Mouse (Mus musculus): ENCODE measurements at regions not wholly inside any gene's neighbourhood (a gene's known extent, or its start where the extent isn't known, plus 50 kb on each side); places are given as distances from the start of the nearest gene placed in this dataset.

GRCm38 (mm10) chr8:35877581-35877980 lies 112.0 kb downstream of the Gm19410 start:
- DNase-seq: no peak

DNA sequence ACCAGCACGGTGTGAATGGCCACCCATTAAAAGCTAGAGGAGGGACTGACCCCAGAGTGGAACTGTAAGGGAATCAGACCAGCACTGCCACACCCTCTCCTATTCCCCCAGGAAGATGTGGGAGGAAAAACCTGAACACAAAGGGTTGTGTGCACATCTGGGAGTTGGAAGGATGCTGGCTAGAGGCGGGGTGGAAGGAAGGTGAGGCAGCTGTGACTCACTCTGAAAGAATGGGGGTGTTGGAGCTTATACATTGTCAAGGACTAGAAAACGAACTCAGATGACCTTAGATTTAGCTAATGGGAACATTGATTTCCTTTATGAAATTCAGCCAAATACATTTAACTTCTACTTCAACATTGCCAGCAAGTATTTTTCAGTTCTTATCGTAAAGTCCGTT lies 116.2 kb downstream of the Gm19410 start:
- no peak for DNase-seq

DNA sequence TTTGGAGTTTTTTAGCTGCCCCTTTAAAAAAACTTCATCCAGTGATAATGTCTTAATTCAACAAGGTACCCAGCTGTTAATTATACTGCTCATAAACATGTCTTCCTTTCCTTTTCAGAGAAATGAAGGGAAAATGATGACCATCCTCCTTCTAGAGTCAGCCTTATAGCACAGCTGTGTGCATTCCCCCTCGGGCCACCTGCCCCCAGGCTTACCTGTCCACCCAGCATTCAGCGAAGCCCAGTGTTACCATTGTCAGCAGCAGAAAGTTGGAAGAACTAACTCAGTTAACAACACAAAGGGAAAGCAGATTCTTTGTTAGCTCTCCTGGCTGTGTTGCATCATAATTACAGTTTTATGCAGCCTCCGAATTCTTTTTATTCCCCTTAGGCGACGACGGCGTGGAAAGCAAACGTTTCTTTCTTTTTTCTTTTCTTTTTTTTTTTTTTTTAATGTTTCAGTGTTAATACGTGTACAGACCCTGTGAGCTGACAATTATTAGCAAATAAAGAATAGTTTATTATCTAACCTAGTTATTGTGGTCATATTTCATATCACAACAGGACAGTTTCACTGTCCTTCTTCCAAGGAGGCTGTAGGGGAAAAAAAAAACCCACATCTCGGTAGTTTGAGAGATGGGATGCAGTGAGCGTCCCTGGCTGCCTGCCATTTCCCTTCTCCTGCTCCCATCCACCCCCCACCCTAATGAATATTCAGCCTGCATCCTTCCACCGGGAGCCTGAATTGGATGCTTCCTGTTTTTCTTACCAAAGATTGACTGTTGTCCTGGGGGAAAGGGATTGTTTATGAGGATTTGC lies 117.3 kb downstream of the Gm19410 start:
- no peak for DNase-seq

DNA sequence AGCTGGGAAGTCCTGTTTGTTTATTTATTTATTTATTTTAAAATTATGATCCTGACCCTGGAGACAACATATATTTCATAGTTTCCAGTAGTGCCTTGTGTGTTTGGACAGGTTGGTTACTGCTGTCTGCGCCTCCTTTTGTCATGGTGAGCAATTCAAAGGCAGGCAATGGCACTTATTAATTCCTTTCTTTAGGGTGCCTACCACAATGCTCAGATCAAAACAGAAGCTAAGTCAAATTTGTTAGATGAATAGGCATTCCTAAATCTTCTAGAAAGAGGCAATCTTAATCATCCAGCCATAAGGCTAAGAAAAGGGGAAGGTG lies 117.8 kb downstream of the Gm19410 start:
- no peak for DNase-seq

DNA sequence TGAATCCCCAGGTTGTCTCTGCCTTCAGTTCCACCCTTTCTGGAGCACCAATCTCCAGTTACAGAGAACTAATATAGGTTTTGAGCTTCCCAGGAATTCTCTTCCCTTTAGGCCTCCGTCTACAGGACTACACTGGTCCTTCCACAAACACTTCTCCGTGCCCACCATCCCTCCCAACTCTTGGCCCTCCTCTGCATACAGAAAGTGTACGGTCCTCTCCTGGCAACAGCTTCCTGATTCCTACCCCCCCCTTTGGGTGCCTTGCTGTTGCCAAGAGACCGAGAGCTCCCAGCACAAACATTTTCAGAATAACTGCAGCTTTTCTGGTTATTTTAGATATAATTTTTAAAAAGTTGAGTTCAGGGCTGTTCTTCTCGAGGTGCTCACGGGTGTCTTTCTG lies 119.0 kb downstream of the Gm19410 start:
- DNase-seq: no peak

GRCm38 (mm10) chr8:35890083-35890482 lies 124.5 kb downstream of the Gm19410 start:
- no peak for DNase-seq

DNA sequence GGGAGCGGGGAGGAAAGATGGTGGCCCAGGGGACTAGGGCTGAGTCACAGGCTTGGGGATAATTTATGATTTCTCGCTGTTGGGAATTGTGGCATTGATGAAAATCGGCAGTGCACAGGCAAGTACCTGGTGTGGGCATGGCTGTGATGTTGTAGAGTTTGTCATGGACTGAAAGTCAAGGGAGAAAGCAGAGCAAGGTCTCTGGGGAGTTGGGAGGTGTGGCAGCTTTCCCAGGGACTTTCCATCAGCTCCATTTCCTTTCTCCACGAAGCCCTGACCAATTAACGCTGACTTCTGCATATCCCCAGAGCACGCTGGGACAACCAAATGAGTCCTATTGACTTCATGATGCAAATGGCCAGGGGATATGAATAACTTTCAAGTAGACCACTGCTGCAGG lies 126.2 kb downstream of the Gm19410 start:
- DNase-seq: no peak

DNA sequence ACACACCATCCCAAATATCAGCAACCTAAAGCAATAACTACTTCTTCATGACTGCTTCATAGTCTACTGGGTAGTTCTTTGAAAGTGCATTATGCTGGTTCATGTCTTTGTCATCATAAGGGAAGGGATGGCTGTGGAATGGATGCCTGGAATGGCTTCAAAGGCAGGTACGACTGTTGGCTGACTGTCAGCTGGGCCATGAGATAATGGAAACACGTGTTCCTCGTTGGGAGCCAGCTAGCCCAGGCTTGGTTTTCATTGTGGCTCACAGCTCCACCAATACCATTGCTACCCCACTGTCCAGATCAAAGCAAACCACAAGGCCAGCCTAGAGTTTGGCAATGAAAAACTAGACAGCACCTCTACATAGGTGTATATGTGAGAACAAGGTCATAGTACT lies 132.9 kb downstream of the Gm19410 start:
- DNase-seq: no peak

DNA sequence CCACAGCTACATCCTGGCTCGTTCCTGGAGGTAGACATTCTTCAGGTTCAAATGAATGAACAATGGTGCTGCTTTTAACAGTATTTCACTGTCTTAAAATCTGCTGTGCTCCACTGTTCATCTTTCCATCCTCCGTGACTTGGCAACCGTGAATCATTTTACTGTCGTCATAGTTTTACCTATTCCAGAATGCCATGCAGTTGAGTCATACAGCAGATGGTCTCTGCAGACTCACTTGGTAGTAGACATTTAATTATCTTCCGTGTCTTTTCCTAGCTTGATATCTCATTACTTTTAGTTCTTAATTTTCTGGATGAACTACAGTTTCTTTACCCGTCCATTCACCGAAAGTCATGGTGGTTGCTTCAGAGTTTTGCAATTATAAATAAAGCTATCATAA lies 135.9 kb downstream of the Gm19410 start:
- DNase-seq: peak; percentile 76

GRCm38 (mm10) chr8:35904711-35905450 lies 139.3 kb downstream of the Gm19410 start:
- no peak for DNase-seq

DNA sequence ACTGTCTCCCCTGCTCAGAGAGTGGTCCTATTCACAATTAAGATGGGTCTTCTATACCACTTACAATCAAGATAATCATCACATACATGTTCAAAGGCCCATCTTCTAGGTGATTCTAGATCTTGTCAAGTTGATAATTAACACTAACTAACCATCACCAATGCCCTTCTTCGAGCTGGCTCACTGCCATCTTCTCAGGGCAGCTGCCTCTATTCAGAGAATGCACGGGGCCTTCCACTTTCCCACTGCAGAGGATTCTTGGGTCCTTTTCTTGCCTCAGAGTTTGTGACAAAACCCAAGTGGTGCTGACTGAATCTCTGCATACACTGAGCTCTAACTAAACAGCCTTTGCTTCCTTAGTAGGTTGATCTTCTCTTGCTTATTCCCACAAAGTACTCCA lies 142.4 kb downstream of the Gm19410 start:
- no peak for DNase-seq

DNA sequence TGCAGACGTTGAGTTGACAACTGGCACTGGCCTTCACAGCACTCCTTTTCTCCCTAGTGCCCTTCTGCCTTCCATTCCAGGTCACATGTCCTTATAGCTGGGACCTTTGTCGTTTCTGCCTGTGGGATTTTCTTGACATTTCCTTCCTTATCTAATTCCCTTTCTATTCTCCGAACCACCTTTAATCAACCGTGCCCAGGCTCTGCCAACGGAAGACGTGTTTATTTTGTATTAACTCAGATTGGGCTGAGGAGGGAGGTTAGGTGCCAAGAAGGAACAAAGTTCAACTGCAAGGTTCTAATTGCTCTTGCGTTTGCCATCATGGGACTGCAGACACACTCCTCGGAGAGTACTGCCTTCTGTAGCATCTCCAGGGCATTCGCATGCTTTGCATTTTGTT lies 146.7 kb downstream of the Gm19410 start:
- no peak for DNase-seq

GRCm38 (mm10) chr8:35915878-35916518 lies 150.4 kb downstream of the Gm19410 start:
- no peak for DNase-seq

DNA sequence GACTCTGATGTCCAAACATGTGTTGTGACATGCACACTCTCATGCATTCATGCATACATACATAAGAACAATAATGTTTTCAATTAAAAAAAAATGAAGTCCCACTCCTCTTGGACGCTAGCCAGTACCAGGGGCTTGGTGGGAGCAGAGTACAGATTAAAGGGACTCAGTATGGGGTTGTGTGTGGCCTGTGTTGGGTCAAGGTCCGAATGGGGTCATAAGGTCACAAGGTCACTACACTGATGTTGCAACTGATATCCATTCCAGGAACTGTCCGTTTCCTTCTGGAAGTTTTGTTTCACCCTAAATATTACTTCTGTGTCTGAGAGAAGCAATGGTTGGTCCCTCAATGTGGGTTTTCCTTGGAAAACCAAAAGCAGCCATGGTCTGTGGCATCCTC lies 152.0 kb downstream of the Gm19410 start:
- DNase-seq: no peak

DNA sequence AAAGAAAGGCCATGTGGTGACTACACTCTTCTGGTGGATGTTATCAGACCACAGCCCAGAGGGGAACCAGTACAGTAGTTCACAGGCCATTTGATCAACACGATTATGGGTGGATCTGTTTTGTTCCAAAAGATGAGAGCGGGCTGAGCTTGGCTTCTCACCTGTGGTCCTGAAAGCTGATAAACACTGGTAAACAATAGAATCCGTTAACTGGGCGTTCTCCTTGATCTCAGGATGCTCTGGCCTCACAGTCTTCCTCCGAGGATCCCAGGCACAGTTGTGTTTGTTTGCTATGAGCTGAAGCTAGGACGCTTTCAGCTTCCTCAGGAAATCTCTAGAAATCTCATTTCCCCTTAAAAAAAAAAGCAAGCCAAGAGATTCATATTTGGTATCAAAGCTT lies 153.9 kb downstream of the Gm19410 start:
- no peak for DNase-seq

DNA sequence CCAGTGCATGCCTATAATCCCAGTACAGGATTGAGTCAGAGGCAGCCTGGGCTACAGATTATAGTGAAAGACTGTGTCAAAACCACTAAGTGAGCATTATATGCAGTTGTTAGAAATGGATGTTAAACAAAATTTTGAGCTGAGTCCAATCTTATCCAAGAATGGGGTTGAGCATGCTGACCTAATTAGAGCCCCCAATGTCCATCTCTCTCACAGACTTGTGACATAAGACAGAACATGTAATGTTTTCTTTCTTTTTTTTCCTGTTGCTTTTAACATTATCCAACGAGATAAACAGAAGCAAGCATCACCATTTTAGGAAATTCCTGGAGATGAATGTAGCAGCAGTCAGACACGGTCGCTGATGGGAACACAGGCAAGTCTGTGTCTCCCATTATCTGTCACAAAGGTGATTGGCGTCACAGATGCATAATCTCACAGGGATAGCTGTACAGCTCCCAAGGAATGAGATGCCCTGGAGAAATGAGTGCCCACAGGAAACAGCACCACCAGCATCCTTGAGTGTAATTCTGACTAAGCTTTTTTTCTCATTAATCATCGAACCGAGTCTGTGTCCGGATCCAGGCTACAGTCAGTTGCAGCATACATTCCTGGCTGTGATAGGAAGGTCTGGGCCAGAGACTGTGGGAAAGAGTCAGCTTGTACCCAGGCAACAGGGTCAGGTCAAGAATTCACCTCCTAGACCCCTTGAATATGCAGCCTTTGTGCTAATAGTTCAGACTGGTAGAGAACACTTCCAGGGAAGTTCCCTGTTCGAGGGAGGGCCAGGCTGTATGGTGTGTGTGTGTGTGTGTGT lies 154.5 kb downstream of the Gm19410 start:
- no peak for DNase-seq

GRCm38 (mm10) chr8:35924026-35924425 lies 158.4 kb downstream of the Gm19410 start:
- DNase-seq: no peak

GRCm38 (mm10) chr8:35927408-35927871 lies 161.8 kb downstream of the Gm19410 start:
- no peak for DNase-seq

- no peak for DNase-seq
Observed at GRCm38 (mm10) chr8:35930291-35930690, 164.7 kb downstream of the Gm19410 start.

GRCm38 (mm10) chr8:35933186-35934114 lies 167.9 kb downstream of the Gm19410 start:
- peak; percentile 75 for DNase-seq

- peak; percentile 13 for DNase-seq
Observed at GRCm38 (mm10) chr8:35934115-35934607, 168.6 kb downstream of the Gm19410 start.

DNA sequence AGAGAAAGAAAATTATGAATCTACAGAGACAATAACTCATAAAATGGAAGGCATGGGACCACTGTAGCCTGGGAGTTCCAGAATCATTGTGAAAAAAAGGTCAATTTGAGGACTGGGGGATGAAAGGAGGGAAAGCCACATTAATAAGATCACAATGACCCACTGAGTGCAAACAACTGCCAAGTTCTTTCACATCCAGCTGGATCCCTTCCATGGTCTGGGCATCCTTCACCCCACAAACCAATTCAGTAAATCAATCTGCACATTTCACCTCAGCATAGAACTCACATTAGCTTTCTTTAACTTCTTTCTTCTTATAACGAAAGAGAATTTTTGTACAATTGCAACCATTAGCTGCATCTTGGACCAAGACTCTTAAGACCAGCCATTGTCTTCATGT lies 169.4 kb downstream of the Gm19410 start:
- DNase-seq: no peak

Data from right cerebral cortex, adult 18-20 months (tissue).